17 mouse cellular contexts compared by ENCODE assay signal in the genomic region with DNA sequence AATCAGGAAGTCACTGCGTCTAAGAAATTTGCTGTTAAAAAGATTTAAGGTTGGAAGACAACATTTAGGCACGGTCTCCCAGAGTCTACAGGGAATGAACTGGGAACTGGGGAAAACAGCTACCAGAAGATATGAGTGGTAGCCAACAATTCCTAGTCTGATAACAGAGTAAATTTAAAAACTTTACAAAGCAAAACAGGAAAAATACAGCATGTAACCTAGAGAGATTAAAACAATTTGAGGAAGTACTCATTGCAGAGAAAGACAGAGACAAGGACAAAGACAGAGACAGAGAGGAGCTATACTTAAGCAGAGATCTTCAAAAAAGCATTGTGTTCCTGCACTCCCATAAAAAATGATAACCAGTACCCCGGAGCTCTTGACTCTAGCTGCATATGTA.
DNase-seq lines count a peak whose midpoint lies in the region; TF ChIP-seq lines count a peak whose summit lies in the region.
"Had no signal": no experiment of that assay in that cellular context is flagged by ENCODE, and none has a peak within 500 bp of the region (broad histone marks: within the 10 kb centered on the region; RNA-seq: fewer than 3 reads in every experiment).

No protein-coding gene starts in this region.

- no peak overlapping the region for H3K27ac ChIP-seq in heart, adult 2 months
- H3K27ac ChIP-seq in MEL (ENCODE audit: control insufficient read depth, low read depth, low read length): peak overlapping the region; percentile 39

- no peak overlapping the region for H3K9ac ChIP-seq in heart, adult 2 months (ENCODE audit: low read depth, low read length)
- no peak overlapping the region for H3K9ac ChIP-seq in MEL (ENCODE audit: control insufficient read depth, low read depth, low read length, poor library complexity, severe bottlenecking)

- no peak for TF ChIP-seq EP300 in heart, adult 2 months (IDR thresholded peaks at IDR 0.05; ENCODE audit: insufficient read depth, low read depth, low read length)
- peak; percentile 47 to 54; a peak in 3 of 4 replicates for TF ChIP-seq EP300 in MEL (IDR thresholded peaks at IDR 0.05; ENCODE audit: low read depth in 1 of 2, low read length in 2 of 2)

- TF ChIP-seq CTCF in heart, adult 2 months (IDR thresholded peaks at IDR 0.05): no peak
- no peak for TF ChIP-seq CTCF in MEL (IDR thresholded peaks at IDR 0.05 in 2 of 3, conservative IDR thresholded peaks at IDR 0.05 in 1 of 3; ENCODE audit: control insufficient read depth in 1 of 3, insufficient read depth in 1 of 3, low read depth in 2 of 3, low read length in 3 of 3, poor library complexity in 1 of 3, severe bottlenecking in 1 of 3)

- no peak for TF ChIP-seq POLR2A in heart, adult 2 months (IDR thresholded peaks at IDR 0.05; ENCODE audit: insufficient read depth, low read depth, low read length)
- no peak for TF ChIP-seq POLR2A in MEL (IDR thresholded peaks at IDR 0.05; ENCODE audit: control insufficient read depth in 1 of 2, insufficient read depth in 1 of 2, low read depth in 1 of 2, low read length in 2 of 2, poor library complexity in 1 of 2)

- H3K27me3 ChIP-seq in heart, adult 2 months (ENCODE audit: control insufficient read depth, insufficient read depth, low read length): no peaks in the 10 kb centered on the region
- H3K27me3 ChIP-seq in MEL (ENCODE audit: control insufficient read depth in 1 of 2, insufficient read depth in 2 of 2, low read length in 2 of 2): no peaks in the 10 kb centered on the region
- H3K27me3 ChIP-seq: Patski had no signal

- intact Hi-C loops in heart, adult 2 months (cut with DNase I): no loop called here

- no peaks in the 10 kb centered on the region for H3K4me1 ChIP-seq in heart, adult 2 months (ENCODE audit: control insufficient read depth, insufficient read depth, low read length)
- peaks cover 0 to 2% of the 10 kb centered on the region in 2 experiments; a peak in 2 of 4 replicates for H3K4me1 ChIP-seq in MEL (ENCODE audit: control insufficient read depth in 1 of 2, insufficient read depth in 2 of 2, low read length in 2 of 2)

- TF ChIP-seq RAD21 in MEL (IDR thresholded peaks at IDR 0.05; ENCODE audit: low read depth, low read length): no peak

- H3K79me2 ChIP-seq in heart, adult 2 months (replicated peaks; ENCODE audit: control insufficient read depth, insufficient read depth, low read length): no peaks in the 10 kb centered on the region
- no peaks in the 10 kb centered on the region for H3K79me2 ChIP-seq in MEL (ENCODE audit: control insufficient read depth, insufficient read depth, low read length, poor library complexity)

- no peaks in the 10 kb centered on the region for H3K9me3 ChIP-seq in MEL (replicated peaks; ENCODE audit: insufficient read depth, low read length)

- WGBS in heart, adult 2 months: 51% methylated on average over 3 of the region's 3 CpGs

- H3K4me3 ChIP-seq in heart, adult 2 months: no peak overlapping the region
- H3K4me3 ChIP-seq in MEL (ENCODE audit: control insufficient read depth in 1 of 2, insufficient read depth in 1 of 2, low read depth in 2 of 2, low read length in 2 of 2): peak overlapping the region in 1 of 2 experiments; percentile 37; a peak in 1 of 4 replicates

- DNase-seq in heart, adult 11 months: peak; percentile 4
- DNase-seq in heart, adult 2 months: no peak
- DNase-seq in MEL (ENCODE audit: low read depth, low spot score): peak; percentile 62
- no peak for DNase-seq in ovary, adult 18-20 months (ENCODE audit: low spot score)
- DNase-seq: adrenal gland, adult 2 months; adrenal gland, adult 8-10 months; adrenal gland, postnatal 10 days; adrenal gland, postnatal 14 days; adrenal gland, postnatal 25 days; adrenal gland, postnatal 36 days; B cell, adult 2 months; cerebellum, adult 11 months; cerebellum, adult 11-12 months; cerebellum, adult 18-20 months; cerebellum, adult 2 months had no signal

- no peaks in the 10 kb centered on the region for H3K36me3 ChIP-seq in heart, adult 2 months (ENCODE audit: control insufficient read depth, insufficient read depth, low read length)
- H3K36me3 ChIP-seq in MEL (ENCODE audit: control insufficient read depth in 1 of 2, insufficient read depth in 2 of 2, low read length in 2 of 2): peaks cover 0 to 2% of the 10 kb centered on the region in 2 experiments; a peak in 1 of 4 replicates
- H3K36me3 ChIP-seq: G1E had no signal

TF ChIP-seq in MEL, 35 proteins besides CTCF, POLR2A, EP300 and RAD21:
- TF ChIP-seq MEF2A (IDR thresholded peaks at IDR 0.05; ENCODE audit: extremely low read depth, insufficient replicate concordance, low read depth, low read length, poor library complexity, severe bottlenecking): no peak
- TF ChIP-seq NELFE (IDR thresholded peaks at IDR 0.05; ENCODE audit: low read depth, low read length): no peak
- peak; percentile 51; the same call in 1 of the 2 replicates for TF ChIP-seq TCF12 (IDR thresholded peaks at IDR 0.05; ENCODE audit: low read depth, low read length)
- no peak for TF ChIP-seq SMC3 (IDR thresholded peaks at IDR 0.05; ENCODE audit: low read depth, low read length)
- no peak for TF ChIP-seq USF2 (IDR thresholded peaks at IDR 0.05; ENCODE audit: borderline replicate concordance in 1 of 2, insufficient read depth in 1 of 2, low read depth in 1 of 2, low read length in 2 of 2)
- TF ChIP-seq RCOR1 (IDR thresholded peaks at IDR 0.05; ENCODE audit: low read depth, low read length): no peak
- TF ChIP-seq MYB (IDR thresholded peaks at IDR 0.05; ENCODE audit: low read depth, low read length): no peak
- 0 out of 2 replicates have a peak, but pooled peaks have one; percentile 19 for TF ChIP-seq ELF1 (IDR thresholded peaks at IDR 0.05; ENCODE audit: low read depth, low read length)
- peak; percentile 52 for TF ChIP-seq GATA1 (IDR thresholded peaks at IDR 0.05; ENCODE audit: low read depth, low read length)
- TF ChIP-seq JUND (IDR thresholded peaks at IDR 0.05; ENCODE audit: low read depth, low read length): no peak
- 0 out of 2 replicates have a peak, but pooled peaks have one; percentile 13 for TF ChIP-seq ETS1 (IDR thresholded peaks at IDR 0.05; ENCODE audit: low read depth, low read length)

Comparison
In these comparisons a context has a peak if more than half of its experiments do, and no peak if none do; other contexts are left out.
1. DNase-seq: peak in heart, adult 11 months (single experiment) and MEL (single experiment); none in heart, adult 2 months (0 of 2) and ovary, adult 18-20 months (single experiment).